Mouse (Mus musculus): ENCODE results near the gene Kdelr1. TPM values are rescaled to one million over a fixed set of nuclear protein-coding genes. Genes with fewer than 3 reads are reported as not detected.
A peak's percentile ranks its signal among the peaks of the same experiment; 100 is the strongest.

Gene Kdelr1
- polyA plus RNA-seq, 1 experiment from 2014 or later, result 58.7 TPM

GRCm38 (mm10) chr7:45917004-45917704 is 44.6 kb downstream of the Kdelr1 start:
- Histone ChIP-seq H3K36me3 (peaks cover 5% of the 10 kb centered on the region; the same call in 1 of the 2 replicates), H3K4me1 (peaks cover 51% of the 10 kb centered on the region), H3K9ac (peak overlapping the region; percentile 74), H3K9me3 (no peaks in the 10 kb centered on the region), H3K27ac (replicated peaks) (peak overlapping the region; percentile 73), H3K4me3 (peak overlapping the region; percentile 42), H3K27me3 (replicated peaks) (no peaks in the 10 kb centered on the region; the same call in 1 of the 2 replicates), H3K4me2 (peak overlapping the region; percentile 68)
- WGBS, result 35% methylated on average over 13 of the region's 13 CpGs
- no peak for ATAC-seq (ENCODE audit: extremely low read depth, insufficient number of reproducible peaks, low FRiP score, low TSS enrichment)

GRCm38 (mm10) chr7:45917926-45918325 is 45.4 kb downstream of the Kdelr1 start:
- no peak overlapping the region for H3K4me2 ChIP-seq
- H3K9me3 ChIP-seq, result no peaks in the 10 kb centered on the region
- H3K4me1 ChIP-seq, result peaks cover 58% of the 10 kb centered on the region
- no peak overlapping the region for H3K4me3 ChIP-seq
- WGBS, result 82% methylated on average over 15 of the region's 15 CpGs
- H3K36me3 ChIP-seq, result peaks cover 5% of the 10 kb centered on the region; the same call in 1 of the 2 replicates
- 0 out of 2 replicates have a peak overlapping the region, but pooled peaks have one; percentile 73 for H3K27ac ChIP-seq (replicated peaks)
- ATAC-seq (ENCODE audit: extremely low read depth, insufficient number of reproducible peaks, low FRiP score, low TSS enrichment), result no peak
- no peaks in the 10 kb centered on the region; the same call in 1 of the 2 replicates for H3K27me3 ChIP-seq (replicated peaks)
- peak overlapping the region; percentile 74; the same call in 1 of the 2 replicates for H3K9ac ChIP-seq

- no peak for ATAC-seq (ENCODE audit: extremely low read depth, insufficient number of reproducible peaks, low FRiP score, low TSS enrichment)
- Histone ChIP-seq H3K9me3 (no peaks in the 10 kb centered on the region), H3K4me2 (peak overlapping the region; percentile 62), H3K36me3 (peaks cover 5% of the 10 kb centered on the region; the same call in 1 of the 2 replicates), H3K27me3 (replicated peaks) (no peaks in the 10 kb centered on the region; the same call in 1 of the 2 replicates), H3K4me3 (peak overlapping the region; percentile 58; the same call in 1 of the 2 replicates), H3K27ac (replicated peaks) (no peak overlapping the region), H3K9ac (peak overlapping the region; percentile 82), H3K4me1 (peaks cover 61% of the 10 kb centered on the region)
- 62% methylated on average over 14 of the region's 14 CpGs for WGBS
These were observed 46.6 kb downstream of the Kdelr1 start for GRCm38 (mm10) chr7:45919083-45919671.

- no peak for ATAC-seq (ENCODE audit: extremely low read depth, insufficient number of reproducible peaks, low FRiP score, low TSS enrichment)
- Histone ChIP-seq H3K36me3 (peaks cover 5% of the 10 kb centered on the region; the same call in 1 of the 2 replicates), H3K4me2 (peak overlapping the region; percentile 62), H3K9me3 (no peaks in the 10 kb centered on the region), H3K27ac (replicated peaks) (no peak overlapping the region), H3K9ac (peak overlapping the region; percentile 82), H3K4me3 (peak overlapping the region; percentile 58), H3K27me3 (replicated peaks) (no peaks in the 10 kb centered on the region; the same call in 1 of the 2 replicates), H3K4me1 (peaks cover 67% of the 10 kb centered on the region)
- 70% methylated on average over 4 of the region's 4 CpGs for WGBS
These were observed 47.2 kb downstream of the Kdelr1 start for GRCm38 (mm10) chr7:45919761-45920160.

GRCm38 (mm10) chr7:45920583-45921241 is 48.1 kb downstream of the Kdelr1 start:
- H3K9me3 ChIP-seq, result no peaks in the 10 kb centered on the region
- H3K36me3 ChIP-seq, result peaks cover 5% of the 10 kb centered on the region; the same call in 1 of the 2 replicates
- WGBS, result 26% methylated on average over 9 of the region's 9 CpGs
- peak overlapping the region; percentile 92 for H3K27ac ChIP-seq (replicated peaks)
- peaks cover 67% of the 10 kb centered on the region for H3K4me1 ChIP-seq
- peak overlapping the region; percentile 58 for H3K4me3 ChIP-seq
- peak overlapping the region; percentile 82 for H3K9ac ChIP-seq
- no peaks in the 10 kb centered on the region; the same call in 1 of the 2 replicates for H3K27me3 ChIP-seq (replicated peaks)
- peak overlapping the region; percentile 62 for H3K4me2 ChIP-seq
- no peak for ATAC-seq (ENCODE audit: extremely low read depth, insufficient number of reproducible peaks, low FRiP score, low TSS enrichment)

GRCm38 (mm10) chr7:45921242-45921621 is 48.7 kb downstream of the Kdelr1 start, which contains the start of gene Emp3:
Emp3 (minus strand) TSS chr7:45921404.
- Histone ChIP-seq H3K27ac (replicated peaks) (peak within 1 kb of the TSS; percentile 92), H3K4me3 (peak within 1 kb of the TSS; percentile 58), H3K36me3 (peaks cover 5% of the 10 kb centered on the region; the same call in 1 of the 2 replicates), H3K4me2 (peak within 1 kb of the TSS; percentile 62), H3K9ac (peak within 1 kb of the TSS; percentile 82), H3K27me3 (replicated peaks) (no peaks in the 10 kb centered on the region; the same call in 1 of the 2 replicates), H3K9me3 (no peaks in the 10 kb centered on the region), H3K4me1 (peaks cover 62% of the 10 kb centered on the region)
- 30% methylated on average over 9 of the region's 9 CpGs for WGBS
- ATAC-seq (ENCODE audit: extremely low read depth, insufficient number of reproducible peaks, low FRiP score, low TSS enrichment), result no peak

GRCm38 (mm10) chr7:45921950-45922600 is 49.5 kb downstream of the Kdelr1 start:
- Histone ChIP-seq H3K27me3 (replicated peaks) (no peaks in the 10 kb centered on the region; the same call in 1 of the 2 replicates), H3K4me2 (peak overlapping the region; percentile 75), H3K9me3 (no peaks in the 10 kb centered on the region), H3K36me3 (peaks cover 5% of the 10 kb centered on the region; the same call in 1 of the 2 replicates), H3K4me1 (peaks cover 53% of the 10 kb centered on the region), H3K4me3 (peak overlapping the region; percentile 56; the same call in 1 of the 2 replicates), H3K9ac (peak overlapping the region; percentile 73), H3K27ac (replicated peaks) (peak overlapping the region; percentile 92)
- 75% methylated on average over 12 of the region's 12 CpGs for WGBS
- no peak for ATAC-seq (ENCODE audit: extremely low read depth, insufficient number of reproducible peaks, low FRiP score, low TSS enrichment)

GRCm38 (mm10) chr7:45922928-45923761 is 50.6 kb downstream of the Kdelr1 start:
- Histone ChIP-seq H3K4me1 (peaks cover 45% of the 10 kb centered on the region), H3K36me3 (peaks cover under 1% of the 10 kb centered on the region; the same call in 1 of the 2 replicates), H3K9me3 (peaks cover 5% of the 10 kb centered on the region), H3K27me3 (replicated peaks) (peaks cover 11% of the 10 kb centered on the region), H3K27ac (replicated peaks) (peak overlapping the region; percentile 92), H3K4me3 (peak overlapping the region; percentile 56), H3K9ac (peak overlapping the region; percentile 73), H3K4me2 (peak overlapping the region; percentile 75)
- WGBS, result 1% methylated on average over 37 of the region's 37 CpGs
- ATAC-seq (ENCODE audit: extremely low read depth, insufficient number of reproducible peaks, low FRiP score, low TSS enrichment), result peak; percentile 79

- Histone ChIP-seq H3K9me3 (peaks cover 5% of the 10 kb centered on the region), H3K27ac (replicated peaks) (peak within 1 kb of the TSS; percentile 92), H3K4me3 (peak within 1 kb of the TSS; percentile 56), H3K4me2 (peak within 1 kb of the TSS; percentile 75), H3K4me1 (peaks cover 44% of the 10 kb centered on the region), H3K27me3 (replicated peaks) (peaks cover 14% of the 10 kb centered on the region), H3K9ac (peak within 1 kb of the TSS; percentile 73), H3K36me3 (no peaks in the 10 kb centered on the region)
- WGBS, result 4% methylated on average over 24 of the region's 24 CpGs
- ATAC-seq (ENCODE audit: extremely low read depth, insufficient number of reproducible peaks, low FRiP score, low TSS enrichment), result peak; percentile 40; the same call in 1 of the 2 replicates
These were observed 51.3 kb downstream of the Kdelr1 start, which contains the start of gene Ccdc114 for GRCm38 (mm10) chr7:45923762-45924428. Ccdc114 (plus strand) TSS chr7:45924072.

All from heart, embryonic 13.5 days (tissue).